Mouse (Mus musculus): ENCODE data around the gene Zfp142. TPM values are rescaled to one million over a fixed set of nuclear protein-coding genes. Genes with fewer than 3 reads are reported as not detected.

Zfp142 gene
- polyA plus RNA-seq, 1 experiment from 2014 or later = 9.3 TPM

Small RNA genes within 50 kb of the gene (microRNA-seq; reads per million reads assigned to microRNA genes)
- gene Gm25035 = not detected

Other genes starting within 250 kb of the Zfp142 start
- gene Catip, start 226.1 kb downstream of the Zfp142 start, polyA plus RNA-seq (2015; fragmentation: Nextera tagmentation; extraction: Ambion mirVana) = 0.63 and 0.77 TPM in 2 replicates
- gene Slc11a1, start 213.1 kb downstream of the Zfp142 start, polyA plus RNA-seq (2015; fragmentation: Nextera tagmentation; extraction: Ambion mirVana) = 1.8 and 2.8 TPM in 2 replicates
- gene Ctdsp1, start 196.7 kb downstream of the Zfp142 start, polyA plus RNA-seq (2015; fragmentation: Nextera tagmentation; extraction: Ambion mirVana) = 91.0 and 92.3 TPM in 2 replicates
- 0.20 and 2.0 TPM in 2 replicates for gene Vil1, start 178.9 kb downstream of the Zfp142 start, polyA plus RNA-seq (2015; fragmentation: Nextera tagmentation; extraction: Ambion mirVana)
- gene Cnot9, start 82.2 kb downstream of the Zfp142 start, polyA plus RNA-seq (2015; fragmentation: Nextera tagmentation; extraction: Ambion mirVana) = 68.5 and 70.8 TPM in 2 replicates
- 0.95 and 1.4 TPM in 2 replicates for gene Plcd4, start 45.4 kb downstream of the Zfp142 start, polyA plus RNA-seq (2015; fragmentation: Nextera tagmentation; extraction: Ambion mirVana)
- gene Usp37, start 44.0 kb downstream of the Zfp142 start, polyA plus RNA-seq (2015; fragmentation: Nextera tagmentation; extraction: Ambion mirVana) = 37.2 and 38.0 TPM in 2 replicates
- 18.0 and 18.9 TPM in 2 replicates for gene Bcs1l, start within 50 bp of the Zfp142 start, polyA plus RNA-seq (2015; fragmentation: Nextera tagmentation; extraction: Ambion mirVana)
- 39.5 and 41.8 TPM in 2 replicates for gene Rnf25, start 13.2 kb upstream of the Zfp142 start, polyA plus RNA-seq (2015; fragmentation: Nextera tagmentation; extraction: Ambion mirVana)
- 9.4 and 10.0 TPM in 2 replicates for gene Stk36, start 13.2 kb upstream of the Zfp142 start, polyA plus RNA-seq (2015; fragmentation: Nextera tagmentation; extraction: Ambion mirVana)
- 12.9 and 17.6 TPM in 2 replicates for gene Ttll4, start 73.5 kb upstream of the Zfp142 start, polyA plus RNA-seq (2015; fragmentation: Nextera tagmentation; extraction: Ambion mirVana)
- 15.3 and 19.0 TPM in 2 replicates for gene Cyp27a1, start 125.3 kb upstream of the Zfp142 start, polyA plus RNA-seq (2015; fragmentation: Nextera tagmentation; extraction: Ambion mirVana)
- 0.25 and 0.35 TPM in 2 replicates for gene Prkag3, start 161.0 kb upstream of the Zfp142 start, polyA plus RNA-seq (2015; fragmentation: Nextera tagmentation; extraction: Ambion mirVana)
- gene Wnt6, start 183.6 kb upstream of the Zfp142 start, polyA plus RNA-seq (2015; fragmentation: Nextera tagmentation; extraction: Ambion mirVana) = 49.1 and 55.5 TPM in 2 replicates
- gene Wnt10a, start 203.3 kb upstream of the Zfp142 start, polyA plus RNA-seq (2015; fragmentation: Nextera tagmentation; extraction: Ambion mirVana) = 5.4 and 6.9 TPM in 2 replicates